Mouse (Mus musculus): ENCODE measurements at regions not wholly inside any gene's neighbourhood (a gene's known extent, or its start where the extent isn't known, plus 50 kb on each side); places are given as distances from the start of the nearest gene placed in this dataset.

- 87% methylated on average over 7 of the region's 7 CpGs for WGBS
- DNase-seq (ENCODE audit: low spot score), result no peak
- ATAC-seq, result no peak
Measured at GRCm38 (mm10) chr2:174903627-174904026, 106.4 kb upstream of the Gm14444 start.

GRCm38 (mm10) chr2:174905865-174906639 is 104.0 kb upstream of the Gm14444 start:
- Histone ChIP-seq H3K9ac (ENCODE audit: low read length) (no peak overlapping the region), H3K4me3 (ENCODE audit: low read depth, low read length) (no peak overlapping the region), H3K4me2 (ENCODE audit: low read length) (no peak overlapping the region), H3K27me3 (replicated peaks; ENCODE audit: control insufficient read depth, insufficient read depth, low read length) (no peaks in the 10 kb centered on the region), H3K4me1 (ENCODE audit: control insufficient read depth, insufficient read depth, low read length) (no peaks in the 10 kb centered on the region), H3K9me3 (replicated peaks; ENCODE audit: control insufficient read depth, low read length) (no peaks in the 10 kb centered on the region), H3K36me3 (ENCODE audit: control insufficient read depth, insufficient read depth, low read length) (no peaks in the 10 kb centered on the region), H3K27ac (ENCODE audit: low read depth, low read length) (no peak overlapping the region)
- DNase-seq (ENCODE audit: low spot score), result peak; percentile 87
- 28% methylated on average over 6 of the region's 6 CpGs for WGBS
- peak; percentile 84 for ATAC-seq

More at GRCm38 (mm10) chr2:174903627-174904026, 106.4 kb upstream of the Gm14444 start:
- Histone ChIP-seq H3K27ac (ENCODE audit: low read depth, low read length) (no peak overlapping the region), H3K27me3 (replicated peaks; ENCODE audit: control insufficient read depth, insufficient read depth, low read length) (no peaks in the 10 kb centered on the region), H3K4me1 (ENCODE audit: control insufficient read depth, insufficient read depth, low read length) (no peaks in the 10 kb centered on the region), H3K9ac (ENCODE audit: low read length) (no peak overlapping the region), H3K4me2 (ENCODE audit: low read length) (no peak overlapping the region), H3K9me3 (replicated peaks; ENCODE audit: control insufficient read depth, low read length) (no peaks in the 10 kb centered on the region), H3K4me3 (ENCODE audit: low read depth, low read length) (no peak overlapping the region), H3K36me3 (ENCODE audit: control insufficient read depth, insufficient read depth, low read length) (no peaks in the 10 kb centered on the region)

GRCm38 (mm10) chr2:174917146-174917905 is 92.7 kb upstream of the Gm14444 start:
- Histone ChIP-seq H3K27me3 (replicated peaks; ENCODE audit: control insufficient read depth, insufficient read depth, low read length) (no peaks in the 10 kb centered on the region), H3K4me3 (ENCODE audit: low read depth, low read length) (no peak overlapping the region), H3K4me2 (ENCODE audit: low read length) (peak overlapping the region; percentile 44), H3K9ac (ENCODE audit: low read length) (peak overlapping the region; percentile 57; the same call in 1 of the 2 replicates), H3K36me3 (ENCODE audit: control insufficient read depth, insufficient read depth, low read length) (no peaks in the 10 kb centered on the region), H3K9me3 (replicated peaks; ENCODE audit: control insufficient read depth, low read length) (no peaks in the 10 kb centered on the region), H3K4me1 (ENCODE audit: control insufficient read depth, insufficient read depth, low read length) (peaks cover 7% of the 10 kb centered on the region), H3K27ac (ENCODE audit: low read depth, low read length) (peak overlapping the region; percentile 93)
- peak; percentile 96 for DNase-seq (ENCODE audit: low spot score)
- ATAC-seq, result peak; percentile 95
- 7% methylated on average over 10 of the region's 10 CpGs for WGBS

- H3K27me3 ChIP-seq (replicated peaks; ENCODE audit: control insufficient read depth, insufficient read depth, low read length), result no peaks in the 10 kb centered on the region
- 6% methylated on average over 5 of the region's 5 CpGs for WGBS
- ATAC-seq, result peak; percentile 42
- peak overlapping the region; percentile 93 for H3K27ac ChIP-seq (ENCODE audit: low read depth, low read length)
- no peak for DNase-seq (ENCODE audit: low spot score)
- H3K9ac ChIP-seq (ENCODE audit: low read length), result peak overlapping the region; percentile 57
- H3K36me3 ChIP-seq (ENCODE audit: control insufficient read depth, insufficient read depth, low read length), result no peaks in the 10 kb centered on the region
- no peaks in the 10 kb centered on the region for H3K9me3 ChIP-seq (replicated peaks; ENCODE audit: control insufficient read depth, low read length)
- peak overlapping the region; percentile 44 for H3K4me2 ChIP-seq (ENCODE audit: low read length)
- H3K4me1 ChIP-seq (ENCODE audit: control insufficient read depth, insufficient read depth, low read length), result peaks cover 7% of the 10 kb centered on the region
- H3K4me3 ChIP-seq (ENCODE audit: low read depth, low read length), result no peak overlapping the region
Measured at GRCm38 (mm10) chr2:174917975-174918374, 92.1 kb upstream of the Gm14444 start.

GRCm38 (mm10) chr2:174922208-174922607 is 87.8 kb upstream of the Gm14444 start:
- ATAC-seq (no peak), DNase-seq (ENCODE audit: low spot score) (no peak)
- no peak overlapping the region for H3K4me3 ChIP-seq (ENCODE audit: low read depth, low read length)
- no peaks in the 10 kb centered on the region for H3K27me3 ChIP-seq (replicated peaks; ENCODE audit: control insufficient read depth, insufficient read depth, low read length)
- peaks cover 7% of the 10 kb centered on the region for H3K4me1 ChIP-seq (ENCODE audit: control insufficient read depth, insufficient read depth, low read length)
- no peaks in the 10 kb centered on the region for H3K36me3 ChIP-seq (ENCODE audit: control insufficient read depth, insufficient read depth, low read length)
- no peaks in the 10 kb centered on the region for H3K9me3 ChIP-seq (replicated peaks; ENCODE audit: control insufficient read depth, low read length)
- H3K9ac ChIP-seq (ENCODE audit: low read length), result no peak overlapping the region
- H3K27ac ChIP-seq (ENCODE audit: low read depth, low read length), result no peak overlapping the region
- H3K4me2 ChIP-seq (ENCODE audit: low read length), result no peak overlapping the region
- 90% methylated on average over 4 of the region's 4 CpGs for WGBS

- no peak overlapping the region for H3K4me2 ChIP-seq (ENCODE audit: low read length)
- ATAC-seq (no peak), DNase-seq (ENCODE audit: low spot score) (no peak)
- H3K36me3 ChIP-seq (ENCODE audit: control insufficient read depth, insufficient read depth, low read length), result no peaks in the 10 kb centered on the region
- H3K9me3 ChIP-seq (replicated peaks; ENCODE audit: control insufficient read depth, low read length), result no peaks in the 10 kb centered on the region
- H3K9ac ChIP-seq (ENCODE audit: low read length), result no peak overlapping the region
- WGBS, result 76% methylated on average over 2 of the region's 2 CpGs
- H3K4me3 ChIP-seq (ENCODE audit: low read depth, low read length), result no peak overlapping the region
- no peaks in the 10 kb centered on the region for H3K4me1 ChIP-seq (ENCODE audit: control insufficient read depth, insufficient read depth, low read length)
- H3K27ac ChIP-seq (ENCODE audit: low read depth, low read length), result no peak overlapping the region
- no peaks in the 10 kb centered on the region for H3K27me3 ChIP-seq (replicated peaks; ENCODE audit: control insufficient read depth, insufficient read depth, low read length)
Measured at GRCm38 (mm10) chr2:174929718-174930117, 80.3 kb upstream of the Gm14444 start.

- no peaks in the 10 kb centered on the region for H3K36me3 ChIP-seq (ENCODE audit: control insufficient read depth, insufficient read depth, low read length)
- H3K9me3 ChIP-seq (replicated peaks; ENCODE audit: control insufficient read depth, low read length), result no peaks in the 10 kb centered on the region
- no peak overlapping the region for H3K9ac ChIP-seq (ENCODE audit: low read length)
- 32% methylated on average over 20 of the region's 20 CpGs for WGBS
- no peak overlapping the region for H3K4me2 ChIP-seq (ENCODE audit: low read length)
- H3K27ac ChIP-seq (ENCODE audit: low read depth, low read length), result no peak overlapping the region
- DNase-seq (ENCODE audit: low spot score) (peak; percentile 89), ATAC-seq (peak; percentile 76)
- H3K27me3 ChIP-seq (replicated peaks; ENCODE audit: control insufficient read depth, insufficient read depth, low read length), result no peaks in the 10 kb centered on the region
- H3K4me1 ChIP-seq (ENCODE audit: control insufficient read depth, insufficient read depth, low read length), result no peaks in the 10 kb centered on the region
- no peak overlapping the region for H3K4me3 ChIP-seq (ENCODE audit: low read depth, low read length)
Measured at GRCm38 (mm10) chr2:174932137-174933012, 77.7 kb upstream of the Gm14444 start.

GRCm38 (mm10) chr2:174933013-174933353 is 77.1 kb upstream of the Gm14444 start:
- H3K27me3 ChIP-seq (replicated peaks; ENCODE audit: control insufficient read depth, insufficient read depth, low read length), result no peaks in the 10 kb centered on the region
- 12% methylated on average over 6 of the region's 6 CpGs for WGBS
- H3K4me1 ChIP-seq (ENCODE audit: control insufficient read depth, insufficient read depth, low read length), result no peaks in the 10 kb centered on the region
- ATAC-seq (peak; percentile 72), DNase-seq (ENCODE audit: low spot score) (no peak)
- H3K4me3 ChIP-seq (ENCODE audit: low read depth, low read length), result no peak overlapping the region
- no peak overlapping the region for H3K9ac ChIP-seq (ENCODE audit: low read length)
- H3K36me3 ChIP-seq (ENCODE audit: control insufficient read depth, insufficient read depth, low read length), result no peaks in the 10 kb centered on the region
- H3K9me3 ChIP-seq (replicated peaks; ENCODE audit: control insufficient read depth, low read length), result no peaks in the 10 kb centered on the region
- H3K4me2 ChIP-seq (ENCODE audit: low read length), result no peak overlapping the region
- no peak overlapping the region for H3K27ac ChIP-seq (ENCODE audit: low read depth, low read length)

All from forebrain, embryonic 14.5 days (tissue).